Mouse (Mus musculus): ENCODE results near the gene Mfsd13b. TPM values are rescaled to one million over a fixed set of nuclear protein-coding genes. Genes with fewer than 3 reads are reported as not detected.
"Not testable (repeated sequence)": the region's sequence is repeated elsewhere in the genome, so short reads cannot be mapped to it uniquely, and the experiment has no call there.

The Mfsd13b gene
- polyA plus RNA-seq, 1 experiment from 2014 or later = 0.19 TPM

DNA sequence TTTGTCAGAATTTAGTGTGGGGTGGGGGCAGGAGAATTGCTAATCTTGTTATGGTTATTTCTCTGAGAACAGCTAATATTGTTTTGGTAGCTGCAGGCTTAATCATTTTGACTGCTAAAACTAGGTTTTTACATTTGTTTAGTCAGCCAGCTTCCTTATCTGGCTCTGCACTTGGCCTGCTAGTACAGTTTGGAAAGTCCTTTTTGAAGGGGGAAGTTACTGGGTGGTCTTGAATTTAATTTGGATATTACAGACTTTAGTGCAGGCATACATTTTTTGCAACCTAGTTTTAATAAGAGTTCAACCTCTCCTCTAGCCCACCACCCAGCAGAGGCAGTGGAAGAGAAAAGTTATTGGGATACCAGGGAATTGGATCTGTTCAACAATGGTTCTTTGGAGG lies 47.6 kb downstream of the Mfsd13b start:
- not testable (repeated sequence) for H3K4me2 ChIP-seq; H3K9ac ChIP-seq; H3K9me3 ChIP-seq; H3K27ac ChIP-seq (replicated peaks); H3K36me3 ChIP-seq; H3K4me1 ChIP-seq (replicated peaks); H3K27me3 ChIP-seq; ATAC-seq (ENCODE audit: low FRiP score, low read depth); H3K4me3 ChIP-seq

DNA sequence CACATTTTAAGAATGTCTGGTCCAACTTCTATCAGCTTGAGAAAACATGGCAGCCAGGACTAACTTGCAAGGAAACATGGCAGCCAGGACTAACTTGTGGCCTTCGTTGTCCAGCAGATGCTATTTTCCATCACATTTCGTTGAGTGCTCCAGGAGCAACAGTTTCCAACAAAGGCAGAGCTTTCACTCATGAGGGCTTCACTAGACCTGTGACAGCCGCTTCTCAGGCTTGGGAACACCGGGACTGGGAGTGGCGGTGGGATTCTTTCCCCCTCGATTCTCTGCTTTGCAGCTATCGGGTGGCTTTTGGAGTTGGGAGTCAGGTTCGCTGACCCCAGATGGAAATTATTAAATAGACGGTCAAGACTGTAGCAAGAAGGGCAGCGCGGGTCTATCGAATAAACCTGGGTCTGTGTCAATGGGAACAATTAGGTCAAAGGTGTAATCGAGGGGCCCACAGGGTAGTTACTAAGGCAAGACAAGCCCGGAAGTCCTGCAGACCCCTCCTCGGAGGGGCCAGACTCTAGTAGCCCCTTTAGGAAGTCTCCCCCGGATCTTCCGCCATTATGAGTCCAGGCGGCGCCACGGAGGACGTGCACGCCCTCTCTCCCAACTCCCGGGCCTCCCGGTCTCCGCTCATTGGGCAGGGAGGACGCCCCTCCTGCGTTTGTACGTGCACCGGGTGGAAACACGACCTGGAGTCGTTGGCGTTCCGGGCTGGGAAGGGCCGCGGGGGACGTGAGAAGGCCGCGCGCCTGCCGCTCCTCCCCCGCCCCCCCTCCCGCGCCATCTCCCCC lies 51.7 kb downstream of the Mfsd13b start, which contains the start of gene Mettl9:
Gene Mettl9, plus strand, starts transcription at position 590 of the 797 bp plus-strand sequence.
- Histone ChIP-seq H3K27ac (replicated peaks) (peak within 1 kb of the TSS; percentile 93), H3K9me3 (no peaks in the 10 kb centered on the region), H3K4me3 (peak within 1 kb of the TSS; percentile 62), H3K36me3 (no peaks in the 10 kb centered on the region), H3K9ac (peak within 1 kb of the TSS; percentile 80), H3K4me1 (replicated peaks) (peaks cover 37% of the 10 kb centered on the region), H3K27me3 (0 out of 2 replicates have a peak, but pooled peaks cover 5% of the 10 kb centered on the region), H3K4me2 (peak within 1 kb of the TSS; percentile 86)
- peak; percentile 97 for ATAC-seq (ENCODE audit: low FRiP score, low read depth)
- WGBS = 2% methylated on average over 43 of the region's 43 CpGs

DNA sequence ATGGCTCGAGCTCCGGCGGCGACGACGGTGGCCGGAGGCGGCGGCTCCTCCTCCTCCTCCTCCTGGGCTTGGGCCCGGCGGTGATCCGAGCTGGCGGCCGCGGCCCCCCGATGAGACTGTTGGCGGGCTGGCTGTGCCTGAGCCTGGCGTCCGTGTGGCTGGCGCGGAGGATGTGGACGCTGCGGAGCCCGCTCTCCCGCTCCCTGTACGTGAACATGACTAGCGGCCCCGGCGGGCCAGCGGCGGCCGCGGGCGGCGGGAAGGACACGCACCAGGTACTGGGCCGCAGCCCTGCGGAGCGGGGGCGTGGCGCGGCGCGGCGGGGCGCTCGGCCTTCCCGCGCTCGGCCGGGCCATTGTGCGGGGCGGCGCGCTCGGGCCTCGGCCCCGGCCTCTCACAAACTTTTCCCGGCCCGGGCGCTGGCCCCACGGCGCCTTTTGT lies 52.4 kb downstream of the Mfsd13b start:
- peak overlapping the region; percentile 93 for H3K27ac ChIP-seq (replicated peaks)
- WGBS = under 1% methylated on average over 40 of the region's 63 CpGs
- peak overlapping the region; percentile 80 for H3K9ac ChIP-seq
- peak overlapping the region; percentile 86 for H3K4me2 ChIP-seq
- no peaks in the 10 kb centered on the region for H3K36me3 ChIP-seq
- H3K9me3 ChIP-seq = no peaks in the 10 kb centered on the region
- 0 out of 2 replicates have a peak, but pooled peaks cover 2% of the 10 kb centered on the region for H3K27me3 ChIP-seq
- peaks cover 41% of the 10 kb centered on the region for H3K4me1 ChIP-seq (replicated peaks)
- peak overlapping the region; percentile 62 for H3K4me3 ChIP-seq
- ATAC-seq (ENCODE audit: low FRiP score, low read depth) = peak; percentile 84

DNA sequence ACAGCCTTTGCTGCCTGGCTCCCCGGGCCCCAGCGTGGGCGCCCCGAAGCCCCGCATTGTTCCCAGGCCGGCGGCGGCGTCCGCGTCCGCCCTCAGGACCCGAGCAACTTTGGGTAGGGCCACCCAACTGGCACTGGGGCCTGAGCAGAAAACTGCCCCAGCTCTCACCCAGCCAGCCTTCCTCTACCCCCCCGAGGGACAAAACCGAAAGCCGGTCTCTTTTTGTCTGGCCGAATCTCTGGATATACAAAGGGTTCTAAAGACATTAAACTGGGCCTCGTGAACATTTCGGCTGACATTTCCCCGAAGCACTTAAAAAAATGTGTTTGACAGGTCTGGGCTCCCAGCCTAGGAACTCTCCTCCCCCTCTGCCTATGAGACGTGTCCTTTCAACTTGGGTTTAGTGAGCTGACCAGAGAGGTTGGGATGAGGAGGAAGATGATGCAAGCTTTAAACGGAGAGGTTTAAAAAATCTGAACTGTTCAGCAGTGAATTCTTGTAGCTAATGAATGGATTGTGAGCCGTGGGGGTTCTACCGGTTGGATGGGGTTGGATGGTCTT lies 52.9 kb downstream of the Mfsd13b start:
- peak overlapping the region; percentile 62 for H3K4me3 ChIP-seq
- peak overlapping the region; percentile 80 for H3K9ac ChIP-seq
- no peaks in the 10 kb centered on the region for H3K36me3 ChIP-seq
- peak overlapping the region; percentile 86 for H3K4me2 ChIP-seq
- peak; percentile 39 for ATAC-seq (ENCODE audit: low FRiP score, low read depth)
- under 1% methylated on average over 24 of the region's 24 CpGs for WGBS
- no peaks in the 10 kb centered on the region for H3K9me3 ChIP-seq
- 0 out of 2 replicates have a peak, but pooled peaks cover 2% of the 10 kb centered on the region for H3K27me3 ChIP-seq
- H3K4me1 ChIP-seq (replicated peaks) = peaks cover 44% of the 10 kb centered on the region
- peak overlapping the region; percentile 93 for H3K27ac ChIP-seq (replicated peaks)

DNA sequence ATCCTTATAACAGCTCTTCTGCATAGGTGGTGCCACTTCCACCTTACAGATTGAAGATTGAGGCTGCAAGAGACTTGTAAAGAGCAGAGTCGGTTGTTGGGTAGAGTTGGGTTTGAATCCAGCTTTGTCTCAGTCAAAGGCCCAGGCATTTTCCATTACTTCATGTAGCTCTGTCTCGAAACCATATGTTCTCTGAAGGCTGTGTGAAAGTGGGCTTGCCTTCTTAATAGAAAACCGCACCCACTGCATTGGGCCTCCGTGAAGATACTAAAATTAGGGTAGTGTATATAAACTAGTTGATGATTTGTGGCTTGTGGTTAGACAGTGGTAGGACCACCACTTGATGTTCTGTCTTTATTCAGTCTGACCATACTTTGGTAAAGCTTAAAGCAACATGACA lies 58.3 kb downstream of the Mfsd13b start:
- Histone ChIP-seq H3K27me3 (no peaks in the 10 kb centered on the region), H3K9ac (no peak overlapping the region), H3K36me3 (no peaks in the 10 kb centered on the region), H3K4me1 (replicated peaks) (peaks cover 43% of the 10 kb centered on the region), H3K27ac (replicated peaks) (no peak overlapping the region), H3K4me3 (no peak overlapping the region), H3K9me3 (no peaks in the 10 kb centered on the region), H3K4me2 (no peak overlapping the region)
- no peak for ATAC-seq (ENCODE audit: low FRiP score, low read depth)
- WGBS = 92% methylated on average over 4 of the region's 4 CpGs

DNA sequence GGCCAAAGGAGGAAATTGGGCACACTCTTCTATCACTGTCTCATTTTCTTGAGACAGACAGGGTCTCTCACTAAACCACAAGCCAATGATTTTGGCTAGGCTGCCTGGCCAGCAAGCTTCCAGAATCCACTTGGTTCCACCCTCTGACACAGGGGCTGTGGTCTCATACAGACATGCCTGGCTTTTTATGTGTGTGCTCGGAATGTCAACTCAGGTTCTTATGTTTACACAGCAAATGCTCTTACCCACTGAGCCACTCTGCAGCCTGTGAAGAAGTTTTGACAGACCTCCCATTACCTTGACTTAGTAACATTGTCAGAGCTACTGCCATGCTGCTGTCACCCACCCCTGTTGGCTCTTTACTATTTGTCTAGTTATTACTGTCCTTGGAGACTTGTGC lies 59.7 kb downstream of the Mfsd13b start:
- Histone ChIP-seq H3K4me1 (replicated peaks) (peaks cover 29% of the 10 kb centered on the region), H3K27ac (replicated peaks) (no peak overlapping the region), H3K36me3 (no peaks in the 10 kb centered on the region), H3K9me3 (no peaks in the 10 kb centered on the region), H3K9ac (no peak overlapping the region), H3K4me2 (no peak overlapping the region), H3K27me3 (no peaks in the 10 kb centered on the region), H3K4me3 (no peak overlapping the region)
- ATAC-seq (ENCODE audit: low FRiP score, low read depth) = no peak
- WGBS = 82% methylated on average over 1 of the region's 1 CpGs

DNA sequence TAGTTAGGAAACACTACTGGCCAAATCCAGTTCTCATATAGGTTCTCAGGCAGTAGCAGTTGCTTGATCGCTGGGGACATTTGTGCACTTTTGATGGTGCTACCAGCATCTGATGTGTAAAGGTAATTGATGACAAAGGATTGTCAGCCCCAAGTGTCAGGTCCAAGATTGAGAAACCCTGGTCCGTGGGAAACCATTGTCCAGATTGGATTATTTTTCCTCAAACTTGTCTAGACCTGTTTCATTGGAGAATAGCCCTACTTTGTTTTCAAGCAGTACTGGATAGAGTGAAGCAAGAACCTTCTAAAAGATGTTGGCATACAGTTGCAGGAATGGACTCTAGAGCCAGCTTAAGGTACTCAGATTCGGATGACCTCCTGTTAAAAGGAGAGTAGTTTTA lies 60.7 kb downstream of the Mfsd13b start:
- H3K27me3 ChIP-seq = no peaks in the 10 kb centered on the region
- peaks cover 19% of the 10 kb centered on the region for H3K4me1 ChIP-seq (replicated peaks)
- no peaks in the 10 kb centered on the region; the same call in 1 of the 2 replicates for H3K36me3 ChIP-seq
- H3K9me3 ChIP-seq = no peaks in the 10 kb centered on the region
- no peak overlapping the region for H3K27ac ChIP-seq (replicated peaks)
- WGBS = 94% methylated on average over 3 of the region's 3 CpGs
- no peak overlapping the region for H3K9ac ChIP-seq
- no peak overlapping the region for H3K4me2 ChIP-seq
- ATAC-seq (ENCODE audit: low FRiP score, low read depth) = no peak
- H3K4me3 ChIP-seq = no peak overlapping the region

DNA sequence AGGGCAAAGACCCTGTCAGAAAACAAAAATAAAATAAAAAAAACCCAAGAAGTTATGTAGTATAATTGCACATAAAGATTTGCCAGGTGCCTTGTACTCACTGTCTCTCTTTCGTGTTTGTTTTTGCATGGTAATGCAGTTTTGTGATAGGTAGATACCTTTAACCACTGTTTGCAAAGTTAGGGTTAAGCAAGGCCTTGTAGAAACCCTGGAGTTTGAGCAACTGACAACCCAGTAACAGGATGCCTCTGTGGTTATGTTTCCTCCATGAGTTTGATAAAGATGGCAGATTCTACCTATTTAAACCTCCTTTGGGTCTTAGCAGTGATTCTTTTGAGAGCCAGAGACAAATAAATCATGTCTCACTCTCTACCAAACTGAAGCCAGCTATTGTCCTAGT lies 61.2 kb downstream of the Mfsd13b start:
- no peak for ATAC-seq (ENCODE audit: low FRiP score, low read depth)
- Histone ChIP-seq H3K4me1 (replicated peaks) (peaks cover 15% of the 10 kb centered on the region), H3K27me3 (no peaks in the 10 kb centered on the region), H3K36me3 (peaks cover 1% of the 10 kb centered on the region; the same call in 1 of the 2 replicates), H3K4me2 (no peak overlapping the region), H3K9me3 (no peaks in the 10 kb centered on the region), H3K4me3 (no peak overlapping the region), H3K9ac (no peak overlapping the region), H3K27ac (replicated peaks) (no peak overlapping the region)
- 96% methylated on average over 1 of the region's 1 CpGs for WGBS

DNA sequence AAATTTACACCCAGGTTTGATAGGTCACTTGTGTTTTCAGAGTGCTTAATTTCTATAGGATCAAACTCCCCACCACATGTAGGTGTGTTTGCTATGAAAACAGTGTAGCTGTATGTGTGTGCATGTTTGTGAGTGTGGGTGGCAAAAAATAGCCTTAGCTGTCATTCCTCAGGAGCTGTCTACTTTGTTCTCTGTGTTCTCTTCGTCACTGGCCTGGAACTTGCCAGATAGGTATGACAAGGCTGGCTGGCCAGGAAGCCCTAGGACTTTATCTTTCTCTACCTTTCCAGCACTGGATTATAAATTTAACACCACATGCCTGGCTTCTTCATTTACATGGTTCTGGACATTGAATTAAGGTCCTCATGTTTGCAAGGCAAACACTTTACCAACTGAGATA lies 61.9 kb downstream of the Mfsd13b start:
- no peaks in the 10 kb centered on the region for H3K27me3 ChIP-seq
- H3K4me3 ChIP-seq = no peak overlapping the region
- no peak overlapping the region for H3K4me2 ChIP-seq
- 76% methylated on average over 1 of the region's 1 CpGs for WGBS
- peaks cover 9% of the 10 kb centered on the region for H3K4me1 ChIP-seq (replicated peaks)
- no peak overlapping the region for H3K27ac ChIP-seq (replicated peaks)
- no peak overlapping the region for H3K9ac ChIP-seq
- no peaks in the 10 kb centered on the region for H3K9me3 ChIP-seq
- H3K36me3 ChIP-seq = peaks cover 2% of the 10 kb centered on the region; the same call in 1 of the 2 replicates
- no peak for ATAC-seq (ENCODE audit: low FRiP score, low read depth)

DNA sequence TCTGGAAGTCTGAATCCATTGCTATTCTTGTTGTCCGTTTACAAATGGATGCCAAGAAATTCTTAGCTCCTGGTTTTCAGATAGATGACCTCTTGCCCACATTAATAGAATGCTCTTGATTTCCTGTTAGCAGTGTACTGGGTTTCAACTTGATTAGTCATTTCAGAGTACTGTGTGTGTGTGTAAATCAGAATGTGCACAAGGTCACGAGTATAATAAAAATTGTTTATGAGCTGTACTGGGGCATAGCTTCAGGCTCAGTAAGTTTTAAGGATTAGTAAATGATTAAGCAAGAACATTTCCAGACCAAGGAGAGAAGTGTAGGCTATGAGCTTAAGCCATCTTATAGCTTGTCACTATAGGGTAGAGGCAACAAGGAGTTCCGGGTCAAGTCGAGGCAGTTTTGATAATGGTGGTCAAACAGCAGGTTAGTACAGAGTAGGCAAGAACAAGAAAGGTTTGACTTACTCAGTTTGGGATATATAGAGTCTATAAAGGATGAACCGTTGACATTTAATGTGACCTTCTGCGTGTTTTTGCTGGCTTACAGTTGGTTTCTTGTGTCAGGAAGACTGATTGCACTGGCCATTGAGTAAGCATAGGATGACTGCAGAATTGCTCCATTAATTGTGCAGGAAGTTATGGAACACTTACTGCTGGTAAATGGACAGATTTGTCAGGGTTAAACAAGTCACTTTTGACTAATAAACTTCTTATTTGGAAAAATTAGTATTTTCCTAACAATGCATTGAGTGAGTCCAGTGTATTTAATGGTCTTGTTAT lies 63.6 kb downstream of the Mfsd13b start:
- no peak for ATAC-seq (ENCODE audit: low FRiP score, low read depth)
- Histone ChIP-seq H3K9ac (no peak overlapping the region), H3K27me3 (no peaks in the 10 kb centered on the region), H3K9me3 (no peaks in the 10 kb centered on the region), H3K4me2 (no peak overlapping the region), H3K36me3 (peaks cover 8% of the 10 kb centered on the region; the same call in 1 of the 2 replicates), H3K27ac (replicated peaks) (no peak overlapping the region), H3K4me3 (no peak overlapping the region), H3K4me1 (replicated peaks) (peaks cover 4% of the 10 kb centered on the region)
- WGBS = 92% methylated on average over 6 of the region's 6 CpGs

DNA sequence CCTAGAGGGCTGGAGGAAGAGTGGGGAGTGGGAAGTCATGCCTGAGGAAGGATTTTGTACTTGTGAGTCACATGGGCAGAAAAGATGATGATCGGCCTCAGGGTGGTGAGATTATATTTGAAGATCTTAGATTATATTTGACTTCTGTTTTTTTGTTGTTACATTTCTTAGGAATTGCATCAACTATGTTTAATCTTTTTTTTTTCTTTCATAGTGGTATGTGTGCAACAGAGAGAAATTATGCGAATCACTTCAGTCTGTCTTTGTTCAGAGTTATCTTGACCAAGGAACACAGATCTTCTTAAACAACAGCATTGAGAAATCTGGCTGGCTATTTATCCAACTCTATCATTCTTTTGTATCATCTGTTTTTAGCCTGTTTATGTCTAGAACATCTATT lies 65.3 kb downstream of the Mfsd13b start:
- no peak overlapping the region for H3K4me2 ChIP-seq
- H3K27ac ChIP-seq (replicated peaks) = no peak overlapping the region
- 93% methylated on average over 2 of the region's 2 CpGs for WGBS
- no peak overlapping the region for H3K9ac ChIP-seq
- H3K27me3 ChIP-seq = no peaks in the 10 kb centered on the region
- peaks cover 15% of the 10 kb centered on the region for H3K36me3 ChIP-seq
- H3K4me3 ChIP-seq = no peak overlapping the region
- no peaks in the 10 kb centered on the region; the same call in 1 of the 2 replicates for H3K4me1 ChIP-seq (replicated peaks)
- no peaks in the 10 kb centered on the region for H3K9me3 ChIP-seq
- no peak for ATAC-seq (ENCODE audit: low FRiP score, low read depth)

DNA sequence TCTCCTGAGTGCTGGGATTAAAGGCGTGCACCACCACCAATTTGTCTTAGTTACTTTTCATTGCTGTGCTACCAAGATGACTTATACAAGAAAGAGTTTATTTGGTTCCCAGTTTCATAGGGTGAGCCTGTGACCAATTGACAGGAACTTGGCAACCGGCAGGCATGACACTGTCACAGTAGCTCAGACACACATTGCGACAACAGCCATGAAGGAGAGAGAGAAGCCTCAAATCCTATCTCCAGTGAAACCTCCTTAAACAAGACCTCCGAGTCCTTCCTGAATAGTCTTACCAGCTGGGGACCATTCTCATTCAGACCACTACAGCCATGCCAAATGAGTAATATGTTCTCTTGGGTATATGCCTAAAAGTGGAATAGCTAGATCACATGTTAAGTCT lies 70.8 kb downstream of the Mfsd13b start:
- Histone ChIP-seq H3K4me2 (no peak overlapping the region), H3K9me3 (no peaks in the 10 kb centered on the region), H3K36me3 (peaks cover 43% of the 10 kb centered on the region), H3K4me1 (replicated peaks) (no peaks in the 10 kb centered on the region), H3K27ac (replicated peaks) (no peak overlapping the region), H3K27me3 (no peaks in the 10 kb centered on the region), H3K9ac (no peak overlapping the region), H3K4me3 (no peak overlapping the region)
- ATAC-seq (ENCODE audit: low FRiP score, low read depth) = no peak
- 86% methylated on average over 4 of the region's 4 CpGs for WGBS
